Mouse (Mus musculus): ENCODE results near the gene Nupr1l. TPM values are rescaled to one million over a fixed set of nuclear protein-coding genes. Genes with fewer than 3 reads are reported as not detected.
"Not testable (repeated sequence)": the region's sequence is repeated elsewhere in the genome, so short reads cannot be mapped to it uniquely, and the experiment has no call there.

Nupr1l gene
- polyA plus RNA-seq, 1 experiment from 2014 or later = 5.1 TPM

DNA sequence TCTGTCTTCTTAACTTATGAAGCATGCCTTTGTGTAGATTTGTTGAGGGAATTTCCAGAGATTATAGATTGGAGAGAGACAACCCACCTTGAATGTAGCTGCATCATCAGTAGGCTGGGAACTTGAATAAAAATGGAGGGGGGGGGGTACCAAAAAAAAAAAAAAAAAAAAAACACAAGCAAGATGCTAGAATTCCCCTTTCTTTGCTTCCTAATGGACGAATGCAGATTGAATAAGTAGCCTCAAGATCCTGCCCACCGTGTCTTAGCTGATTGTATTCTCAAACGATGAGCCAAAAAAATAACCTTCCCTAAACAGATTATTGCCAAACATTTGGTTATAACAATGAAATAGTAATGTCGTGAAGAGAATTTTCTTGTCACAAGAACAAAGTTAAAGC is 565 bp upstream of the Nupr1l start:
- Histone ChIP-seq H3K9ac (ENCODE audit: low read length) (peak overlapping the region; percentile 76), H3K4me3 (ENCODE audit: low read depth, low read length) (peak overlapping the region; percentile 59), H3K4me1 (replicated peaks; ENCODE audit: control insufficient read depth, insufficient read depth, low read length) (no peaks in the 10 kb centered on the region), H3K9me3 (ENCODE audit: control insufficient read depth, low read length) (no peaks in the 10 kb centered on the region), H3K36me3 (ENCODE audit: control insufficient read depth, insufficient read depth, low read length) (no peaks in the 10 kb centered on the region), H3K27ac (ENCODE audit: low read depth, low read length) (peak overlapping the region; percentile 68; the same call in 1 of the 2 replicates), H3K27me3 (ENCODE audit: control insufficient read depth, insufficient read depth, low read length) (no peaks in the 10 kb centered on the region), H3K4me2 (ENCODE audit: low read depth, low read length, severe bottlenecking) (peak overlapping the region; percentile 79)
- DNase-seq (ENCODE audit: low spot score) (no peak), ATAC-seq (replicated peaks; ENCODE audit: low FRiP score) (no peak)
- 28% methylated on average over 4 of the region's 4 CpGs for WGBS

DNA sequence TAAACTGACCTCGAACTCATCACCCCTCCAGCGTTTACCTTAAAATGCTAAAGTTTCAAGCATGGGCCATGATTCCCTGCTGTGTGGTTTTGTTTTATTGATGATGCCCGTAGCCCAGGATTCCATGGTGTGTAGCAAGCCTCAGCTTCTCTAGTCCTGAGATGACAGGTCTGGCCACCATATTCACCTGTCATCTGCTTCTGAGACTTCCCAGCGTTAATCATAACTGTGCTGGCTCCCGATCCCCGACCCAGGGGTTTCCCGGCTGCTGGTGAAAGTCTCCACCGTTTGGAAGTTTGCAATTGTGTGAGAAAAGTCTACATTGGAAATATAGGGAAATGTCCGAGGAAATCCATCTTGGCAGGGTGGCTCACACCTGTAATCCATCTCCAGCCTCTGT is 807 bp downstream of the Nupr1l start:
- no peak for DNase-seq (ENCODE audit: low spot score)

DNA sequence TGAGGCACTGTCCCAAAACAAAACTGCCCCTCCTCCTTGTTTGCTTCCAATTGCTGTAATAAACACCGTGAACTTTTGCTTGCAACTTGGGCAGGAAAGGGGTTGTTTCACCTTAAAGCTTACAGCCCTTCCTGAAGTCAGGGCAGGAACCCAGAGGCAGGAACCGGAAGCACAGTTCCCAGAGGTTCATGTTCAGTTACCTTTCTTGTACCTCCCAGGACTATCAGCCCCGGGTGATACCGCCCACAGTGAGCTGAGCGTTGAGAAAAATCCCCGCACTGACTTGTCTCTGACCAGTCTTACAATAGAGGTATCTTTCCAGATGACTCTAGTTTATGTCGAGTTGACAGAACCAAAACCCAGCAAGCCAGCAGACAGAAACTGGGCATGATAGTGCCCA is 1.3 kb downstream of the Nupr1l start:
- no peak overlapping the region for H3K9ac ChIP-seq (ENCODE audit: low read length)
- ATAC-seq (replicated peaks; ENCODE audit: low FRiP score) = no peak
- no peak overlapping the region for H3K4me3 ChIP-seq (ENCODE audit: low read depth, low read length)
- no peak overlapping the region for H3K27ac ChIP-seq (ENCODE audit: low read depth, low read length)
- 86% methylated on average over 7 of the region's 7 CpGs for WGBS
- DNase-seq (ENCODE audit: low spot score) = no peak
- H3K4me2 ChIP-seq (ENCODE audit: low read depth, low read length, severe bottlenecking) = no peak overlapping the region
- H3K9me3 ChIP-seq (ENCODE audit: control insufficient read depth, low read length) = no peaks in the 10 kb centered on the region
- no peaks in the 10 kb centered on the region for H3K36me3 ChIP-seq (ENCODE audit: control insufficient read depth, insufficient read depth, low read length)
- H3K27me3 ChIP-seq (ENCODE audit: control insufficient read depth, insufficient read depth, low read length) = no peaks in the 10 kb centered on the region
- no peaks in the 10 kb centered on the region for H3K4me1 ChIP-seq (replicated peaks; ENCODE audit: control insufficient read depth, insufficient read depth, low read length)

More for the DNA sequence above, 807 bp downstream of the Nupr1l start:
- Histone ChIP-seq H3K9me3 (ENCODE audit: control insufficient read depth, low read length) (no peaks in the 10 kb centered on the region), H3K4me1 (replicated peaks; ENCODE audit: control insufficient read depth, insufficient read depth, low read length) (no peaks in the 10 kb centered on the region), H3K36me3 (ENCODE audit: control insufficient read depth, insufficient read depth, low read length) (no peaks in the 10 kb centered on the region), H3K27ac (ENCODE audit: low read depth, low read length) (no peak overlapping the region), H3K4me2 (ENCODE audit: low read depth, low read length, severe bottlenecking) (peak overlapping the region; percentile 79), H3K9ac (ENCODE audit: low read length) (peak overlapping the region; percentile 76; the same call in 1 of the 2 replicates), H3K27me3 (ENCODE audit: control insufficient read depth, insufficient read depth, low read length) (no peaks in the 10 kb centered on the region), H3K4me3 (ENCODE audit: low read depth, low read length) (peak overlapping the region; percentile 59)
- 78% methylated on average over 9 of the region's 9 CpGs for WGBS
- ATAC-seq (replicated peaks; ENCODE audit: low FRiP score) = no peak

DNA sequence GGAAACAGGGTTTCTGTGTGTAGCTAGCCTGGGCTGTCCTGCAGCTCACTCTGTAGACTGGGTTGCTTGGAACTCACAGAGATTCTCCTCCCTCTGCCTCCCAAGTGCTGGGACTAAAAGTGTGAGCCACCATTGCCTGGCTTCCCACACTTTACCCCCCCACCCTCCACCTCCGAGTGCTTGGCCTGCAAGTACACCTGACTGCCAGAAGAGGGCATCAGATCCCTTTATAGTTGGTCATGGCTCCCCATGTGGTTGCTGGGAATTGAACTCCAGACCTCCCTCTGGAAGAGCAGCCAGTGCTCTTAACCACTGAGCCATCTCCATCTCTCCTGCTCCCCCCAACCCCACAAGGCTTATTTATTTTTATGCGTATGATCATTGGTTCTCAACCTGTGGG is 5.7 kb downstream of the Nupr1l start:
- Histone ChIP-seq H3K36me3 (ENCODE audit: control insufficient read depth, insufficient read depth, low read length) (no peaks in the 10 kb centered on the region), H3K27ac (ENCODE audit: low read depth, low read length) (no peak overlapping the region), H3K9me3 (ENCODE audit: control insufficient read depth, low read length) (no peaks in the 10 kb centered on the region), H3K9ac (ENCODE audit: low read length) (no peak overlapping the region), H3K4me3 (ENCODE audit: low read depth, low read length) (no peak overlapping the region), H3K4me2 (ENCODE audit: low read depth, low read length, severe bottlenecking) (no peak overlapping the region), H3K4me1 (replicated peaks; ENCODE audit: control insufficient read depth, insufficient read depth, low read length) (no peaks in the 10 kb centered on the region), H3K27me3 (ENCODE audit: control insufficient read depth, insufficient read depth, low read length) (no peaks in the 10 kb centered on the region)
- WGBS = 28% methylated on average over 2 of the region's 2 CpGs
- DNase-seq (ENCODE audit: low spot score) = peak; percentile 61
- no peak for ATAC-seq (replicated peaks; ENCODE audit: low FRiP score)

DNA sequence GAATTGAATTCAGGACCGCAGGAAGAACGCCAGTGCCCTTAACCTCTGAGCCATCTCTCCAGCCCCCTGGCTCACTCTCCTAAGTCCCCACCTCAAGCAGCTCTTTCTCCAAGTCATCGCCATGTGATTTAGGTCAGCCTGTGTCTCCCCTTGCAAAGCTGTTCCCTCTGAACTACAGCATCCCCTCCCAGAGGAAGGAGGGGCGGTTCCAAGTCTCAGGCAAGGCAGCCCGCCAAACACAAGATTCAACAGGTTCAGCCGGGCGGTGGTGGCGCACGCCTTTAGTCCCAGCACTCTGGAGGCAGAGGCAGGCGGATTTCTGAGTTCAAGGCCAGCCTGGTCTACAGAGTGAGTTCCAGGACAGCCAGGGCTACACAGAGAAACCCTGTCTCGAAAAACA is 7.2 kb downstream of the Nupr1l start:
- not testable (repeated sequence) for H3K27ac ChIP-seq (ENCODE audit: low read depth, low read length); H3K36me3 ChIP-seq (ENCODE audit: control insufficient read depth, insufficient read depth, low read length); DNase-seq (ENCODE audit: low spot score); H3K9ac ChIP-seq (ENCODE audit: low read length); H3K4me3 ChIP-seq (ENCODE audit: low read depth, low read length); H3K4me1 ChIP-seq (replicated peaks; ENCODE audit: control insufficient read depth, insufficient read depth, low read length); H3K9me3 ChIP-seq (ENCODE audit: control insufficient read depth, low read length); H3K4me2 ChIP-seq (ENCODE audit: low read depth, low read length, severe bottlenecking); ATAC-seq (replicated peaks; ENCODE audit: low FRiP score); H3K27me3 ChIP-seq (ENCODE audit: control insufficient read depth, insufficient read depth, low read length)
- WGBS = 85% methylated on average over 11 of the region's 11 CpGs

DNA sequence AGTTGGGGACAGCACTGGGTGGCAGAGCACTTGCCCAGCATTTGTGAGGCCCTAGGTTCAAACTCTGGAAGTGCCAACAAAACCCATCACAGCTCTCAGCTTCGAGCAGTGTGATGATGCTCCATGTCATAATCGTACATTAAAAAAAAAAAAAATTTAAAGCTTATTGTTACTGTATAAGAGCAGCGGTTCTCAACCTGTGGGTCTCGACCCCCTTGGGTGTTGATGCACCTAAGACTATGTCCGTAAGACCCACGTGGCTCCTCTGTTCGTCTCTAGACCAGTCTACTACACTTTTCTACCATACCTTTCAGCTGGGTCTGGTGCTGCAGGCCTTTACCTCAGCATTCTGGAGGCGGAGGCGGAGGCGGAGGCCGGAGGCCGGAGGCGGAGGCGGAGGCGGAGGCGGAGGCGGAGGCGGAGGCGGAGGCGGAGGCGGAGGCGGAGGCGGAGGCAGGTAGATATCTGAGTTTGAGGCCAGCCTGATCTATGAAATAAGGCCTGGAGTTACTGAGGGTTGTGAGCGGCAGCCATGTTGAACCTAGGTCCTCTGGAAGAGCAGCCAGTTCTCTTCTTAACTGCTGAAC is 9.8 kb downstream of the Nupr1l start:
- no peak for ATAC-seq (replicated peaks; ENCODE audit: low FRiP score)
- Histone ChIP-seq H3K4me1 (replicated peaks; ENCODE audit: control insufficient read depth, insufficient read depth, low read length) (no peaks in the 10 kb centered on the region), H3K4me3 (ENCODE audit: low read depth, low read length) (no peak overlapping the region), H3K9me3 (ENCODE audit: control insufficient read depth, low read length) (no peaks in the 10 kb centered on the region), H3K27me3 (ENCODE audit: control insufficient read depth, insufficient read depth, low read length) (no peaks in the 10 kb centered on the region), H3K4me2 (ENCODE audit: low read depth, low read length, severe bottlenecking) (no peak overlapping the region), H3K9ac (ENCODE audit: low read length) (no peak overlapping the region), H3K27ac (ENCODE audit: low read depth, low read length) (no peak overlapping the region), H3K36me3 (ENCODE audit: control insufficient read depth, insufficient read depth, low read length) (no peaks in the 10 kb centered on the region)
- no peak for DNase-seq (ENCODE audit: low spot score)
- 92% methylated on average over 24 of the region's 24 CpGs for whole genome bisulfite sequencing

DNA sequence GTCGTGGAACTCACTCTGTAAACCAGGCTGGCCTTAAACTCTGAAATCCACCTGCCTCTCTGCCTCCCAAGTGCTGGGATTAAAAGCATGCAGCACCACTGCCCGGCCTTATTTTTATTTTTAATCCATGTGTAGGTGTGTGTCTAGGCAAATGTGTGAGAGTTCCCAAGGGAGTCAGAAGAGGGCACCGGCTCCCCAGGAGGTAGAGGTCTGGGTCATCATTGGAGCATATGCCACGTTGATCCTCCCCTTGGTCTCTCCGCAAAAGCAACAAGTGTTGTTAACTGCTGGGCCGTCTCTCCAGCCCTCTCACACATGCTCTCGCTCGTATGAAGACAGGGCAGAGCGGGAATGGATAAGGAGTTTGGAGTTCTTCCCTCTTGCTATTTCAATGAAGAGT is 10.4 kb downstream of the Nupr1l start:
- Histone ChIP-seq H3K4me1 (replicated peaks; ENCODE audit: control insufficient read depth, insufficient read depth, low read length) (no peaks in the 10 kb centered on the region), H3K9ac (ENCODE audit: low read length) (no peak overlapping the region), H3K27me3 (ENCODE audit: control insufficient read depth, insufficient read depth, low read length) (no peaks in the 10 kb centered on the region), H3K36me3 (ENCODE audit: control insufficient read depth, insufficient read depth, low read length) (no peaks in the 10 kb centered on the region), H3K9me3 (ENCODE audit: control insufficient read depth, low read length) (no peaks in the 10 kb centered on the region), H3K4me2 (ENCODE audit: low read depth, low read length, severe bottlenecking) (no peak overlapping the region), H3K4me3 (ENCODE audit: low read depth, low read length) (no peak overlapping the region), H3K27ac (ENCODE audit: low read depth, low read length) (no peak overlapping the region)
- DNase-seq (ENCODE audit: low spot score) = no peak
- 88% methylated on average over 9 of the region's 9 CpGs for WGBS
- ATAC-seq (replicated peaks; ENCODE audit: low FRiP score) = no peak

DNA sequence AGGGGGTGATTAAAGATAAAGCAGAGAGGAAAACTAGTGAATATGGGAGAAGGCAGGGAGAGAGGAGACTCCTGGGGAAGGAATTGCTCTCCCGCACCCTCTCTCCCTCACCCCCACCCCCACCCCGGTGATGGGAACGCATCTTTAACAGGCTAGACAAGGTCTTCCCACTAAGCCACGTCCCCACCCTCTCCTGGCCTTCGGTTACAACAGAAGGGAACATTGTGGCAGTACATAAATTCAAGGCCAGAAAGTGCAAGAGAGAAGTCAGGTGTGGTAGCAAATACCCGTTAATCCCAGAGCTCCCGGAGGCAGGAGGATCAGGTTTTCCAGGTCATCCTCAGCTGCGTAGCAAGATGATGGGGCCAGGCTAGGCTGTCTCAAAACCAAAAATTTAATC is 11.0 kb downstream of the Nupr1l start:
- Histone ChIP-seq H3K4me1 (replicated peaks; ENCODE audit: control insufficient read depth, insufficient read depth, low read length) (no peaks in the 10 kb centered on the region), H3K4me3 (ENCODE audit: low read depth, low read length) (no peak overlapping the region)
- no peak for ATAC-seq (replicated peaks; ENCODE audit: low FRiP score)

DNA sequence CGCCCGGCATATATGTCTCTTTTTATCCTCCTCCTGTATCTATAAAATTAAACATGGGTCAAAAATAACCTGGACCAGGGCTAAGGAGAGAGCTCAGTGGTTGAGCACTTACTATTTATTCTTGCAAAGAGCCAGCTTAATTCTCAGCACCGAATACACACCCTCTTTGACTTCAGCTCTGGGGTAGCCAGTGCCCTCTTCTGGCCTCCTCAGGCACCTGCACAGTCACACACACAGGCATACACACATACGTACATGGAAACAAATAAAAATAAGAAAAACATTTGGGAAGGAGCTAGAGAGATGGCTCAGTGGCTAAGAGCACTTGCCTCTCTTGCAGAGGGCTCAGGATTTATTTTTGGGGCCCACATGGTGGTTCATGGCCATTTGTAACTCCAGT is 13.6 kb downstream of the Nupr1l start:
- no peaks in the 10 kb centered on the region for H3K4me1 ChIP-seq (replicated peaks; ENCODE audit: control insufficient read depth, insufficient read depth, low read length)
- no peak overlapping the region for H3K27ac ChIP-seq (ENCODE audit: low read depth, low read length)
- no peaks in the 10 kb centered on the region for H3K36me3 ChIP-seq (ENCODE audit: control insufficient read depth, insufficient read depth, low read length)
- no peaks in the 10 kb centered on the region for H3K27me3 ChIP-seq (ENCODE audit: control insufficient read depth, insufficient read depth, low read length)
- DNase-seq (ENCODE audit: low spot score) (no peak), ATAC-seq (replicated peaks; ENCODE audit: low FRiP score) (no peak)
- H3K9ac ChIP-seq (ENCODE audit: low read length) = no peak overlapping the region
- WGBS = 94% methylated on average over 4 of the region's 4 CpGs
- H3K4me3 ChIP-seq (ENCODE audit: low read depth, low read length) = no peak overlapping the region
- no peaks in the 10 kb centered on the region for H3K9me3 ChIP-seq (ENCODE audit: control insufficient read depth, low read length)
- H3K4me2 ChIP-seq (ENCODE audit: low read depth, low read length, severe bottlenecking) = no peak overlapping the region

More for the DNA sequence above, 11.0 kb downstream of the Nupr1l start:
- Histone ChIP-seq H3K36me3 (ENCODE audit: control insufficient read depth, insufficient read depth, low read length) (no peaks in the 10 kb centered on the region), H3K27ac (ENCODE audit: low read depth, low read length) (no peak overlapping the region), H3K9me3 (ENCODE audit: control insufficient read depth, low read length) (no peaks in the 10 kb centered on the region), H3K27me3 (ENCODE audit: control insufficient read depth, insufficient read depth, low read length) (no peaks in the 10 kb centered on the region), H3K9ac (ENCODE audit: low read length) (no peak overlapping the region), H3K4me2 (ENCODE audit: low read depth, low read length, severe bottlenecking) (no peak overlapping the region)
- WGBS = 73% methylated on average over 8 of the region's 8 CpGs
- DNase-seq (ENCODE audit: low spot score) = no peak

All from forebrain, embryonic 11.5 days (tissue).